Mouse (Mus musculus): ENCODE data around the gene Ror1.

DNA sequence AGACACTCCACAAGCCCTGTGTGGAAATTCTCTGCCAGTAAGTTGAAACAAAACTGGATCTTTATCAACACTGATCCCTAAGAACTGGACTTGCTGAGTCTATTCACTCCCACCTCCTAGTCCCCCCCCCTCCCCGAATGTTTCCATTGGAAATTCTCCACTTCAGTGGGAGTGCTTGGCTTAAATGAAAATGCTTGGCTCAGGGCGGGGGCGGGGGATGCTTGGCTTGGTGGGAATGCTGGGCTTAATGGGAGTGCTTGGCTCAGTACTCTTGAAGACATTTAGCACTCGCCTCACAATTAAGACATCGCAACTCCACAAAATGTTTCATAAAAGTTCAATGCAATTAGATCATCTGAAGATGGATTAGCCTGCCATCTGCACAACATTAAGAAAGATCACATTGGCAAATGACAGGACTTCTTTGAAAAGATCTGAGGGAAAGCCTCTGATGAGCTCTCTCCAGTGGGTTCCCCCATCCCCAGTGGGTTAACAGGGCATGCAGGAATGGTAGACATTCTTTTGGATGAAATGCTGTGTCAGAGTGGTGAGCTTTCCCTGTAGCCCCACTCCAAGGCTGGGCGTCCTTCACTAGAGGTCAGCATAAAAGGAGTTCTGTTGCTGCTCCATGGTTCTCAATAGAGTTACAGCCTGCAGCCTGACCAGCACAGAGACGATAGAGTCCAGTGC lies 254.7 kb downstream of the Ror1 start:
- TF ChIP-seq CTCF (IDR thresholded peaks at IDR 0.05; ENCODE audit: borderline replicate concordance, extremely low read depth, insufficient read depth, insufficient read length) (no peak), POLR2A (IDR thresholded peaks at IDR 0.05; ENCODE audit: borderline replicate concordance, extremely low read depth, insufficient read depth, insufficient read length, poor library complexity, severe bottlenecking) (no peak)

Data from brain, embryonic 14.5 days (tissue).